Mouse (Mus musculus): Measurements from ENCODE around the gene Arnt.

DNA sequence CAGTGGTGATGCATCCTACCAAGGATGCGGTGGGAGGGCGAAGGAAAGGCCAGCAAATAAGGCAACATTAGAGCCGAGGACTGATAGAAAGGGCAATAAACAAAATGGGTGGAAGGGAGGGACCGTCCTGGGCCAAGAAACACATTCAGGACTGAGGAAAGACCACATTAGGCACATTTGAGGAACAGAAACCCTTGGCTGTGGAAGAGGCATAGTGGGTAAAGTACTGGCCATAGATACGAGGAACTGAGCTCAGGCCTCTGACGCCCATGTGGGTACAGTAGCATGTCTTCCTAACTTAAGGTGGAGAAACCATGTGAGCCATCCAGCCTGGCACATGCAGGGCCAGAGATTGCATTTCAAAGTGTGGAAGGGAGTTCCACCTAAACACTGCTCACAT lies 95.6 kb downstream of the Arnt start:
- no peak for TF ChIP-seq CTCF (conservative IDR thresholded peaks at IDR 0.05; ENCODE audit: low read length)
- TF ChIP-seq POU5F1 (IDR thresholded peaks at IDR 0.05; ENCODE audit: borderline replicate concordance, low read length) = no peak

Data from E14TG2a.4 (cell line).